Mouse (Mus musculus): ENCODE measurements around the gene Olfr826.
"Not testable (repeated sequence)": the region's sequence is repeated elsewhere in the genome, so short reads cannot be mapped to it uniquely, and the experiment has no call there.

Gene Olfr826

DNA sequence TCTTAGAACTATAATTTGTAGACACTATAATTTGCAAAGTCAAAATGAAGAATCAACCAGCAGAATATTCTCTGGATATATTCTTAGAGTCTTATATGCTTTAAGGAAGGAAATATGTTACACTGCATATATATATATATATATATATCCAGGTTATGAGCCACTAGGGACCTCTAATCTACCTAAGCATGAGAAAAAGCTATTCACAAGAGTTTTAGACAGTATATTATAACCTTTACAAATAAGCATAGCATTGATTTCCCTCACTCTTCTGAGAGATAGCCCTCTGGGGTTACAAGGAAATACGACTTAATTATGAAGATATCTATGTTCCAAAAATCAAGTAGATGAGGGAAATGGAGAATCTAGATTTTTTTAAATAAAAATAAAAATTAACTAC, at the start of gene Olfr826:
Gene Olfr826 (minus strand): TSS at position 101 of the 400 bp plus-strand sequence.
- in situ Hi-C loops (cut with MboI, MseI), result no loop called here

DNA sequence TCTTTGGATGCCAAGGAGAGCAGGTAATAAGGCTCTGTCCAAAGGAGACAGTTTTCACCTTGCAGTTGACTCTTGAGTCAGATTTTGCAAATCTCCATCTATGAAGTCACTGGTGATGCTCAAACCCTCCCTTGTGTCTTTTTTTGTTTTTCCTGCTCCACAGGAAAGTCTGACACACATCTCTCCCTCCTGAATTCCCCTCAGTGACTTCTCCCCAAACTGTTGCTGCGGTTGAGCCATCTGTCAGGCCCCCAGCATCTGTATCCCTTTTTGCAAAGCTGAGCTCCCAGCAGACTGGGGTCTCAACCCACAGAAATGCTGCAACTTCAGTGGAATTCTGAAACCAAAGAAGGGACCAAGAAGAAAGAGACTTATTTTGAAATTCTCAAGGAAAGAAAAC, 48.1 kb upstream of the Olfr826 start:
- in situ Hi-C loops (cut with MboI, MseI), result loop anchor here (5.0 kb wide), 1 partner anchor 65 kb away; no protein-coding TSS in a partner anchor

DNA sequence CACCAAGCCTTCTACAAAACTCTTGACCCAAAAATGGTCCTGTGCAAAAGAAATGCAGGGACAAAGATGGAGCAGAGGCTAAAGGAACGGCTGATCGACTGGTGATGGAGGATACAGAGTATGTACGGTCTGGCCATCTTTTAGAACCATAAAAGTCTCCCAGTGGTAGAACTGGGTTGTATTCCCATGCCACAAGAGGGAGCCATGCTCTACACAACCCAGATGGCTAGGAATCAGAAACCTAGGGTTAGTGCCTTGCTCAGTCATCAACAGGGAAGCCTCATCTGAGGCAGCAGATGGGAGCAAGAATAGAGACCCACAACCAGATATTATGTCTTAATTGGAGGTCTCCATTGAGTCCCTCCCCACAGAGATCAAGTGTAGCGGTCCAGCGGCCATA, 45.6 kb upstream of the Olfr826 start:
- in situ Hi-C loops (cut with MboI, MseI), result no loop called here

DNA sequence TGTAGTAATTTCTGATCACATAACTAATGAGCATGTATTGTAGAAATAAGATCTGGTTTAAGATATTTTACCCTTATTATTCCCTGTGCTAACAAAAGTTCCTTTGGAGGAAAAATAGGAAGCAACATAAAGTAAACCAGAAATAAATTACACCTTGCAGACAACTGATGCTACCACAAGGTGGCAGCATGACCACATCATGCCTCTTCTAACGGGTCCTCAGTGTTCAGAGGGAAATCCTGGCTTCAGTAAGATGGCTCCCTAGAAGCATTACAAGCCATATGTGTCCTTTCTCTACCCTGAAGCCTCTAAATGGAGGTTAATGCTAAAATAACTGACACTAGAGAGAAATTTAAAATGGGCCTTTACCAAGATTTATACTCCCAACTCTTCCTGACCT, 44.3 kb upstream of the Olfr826 start:
- in situ Hi-C loops (cut with MboI, MseI), result no loop called here

DNA sequence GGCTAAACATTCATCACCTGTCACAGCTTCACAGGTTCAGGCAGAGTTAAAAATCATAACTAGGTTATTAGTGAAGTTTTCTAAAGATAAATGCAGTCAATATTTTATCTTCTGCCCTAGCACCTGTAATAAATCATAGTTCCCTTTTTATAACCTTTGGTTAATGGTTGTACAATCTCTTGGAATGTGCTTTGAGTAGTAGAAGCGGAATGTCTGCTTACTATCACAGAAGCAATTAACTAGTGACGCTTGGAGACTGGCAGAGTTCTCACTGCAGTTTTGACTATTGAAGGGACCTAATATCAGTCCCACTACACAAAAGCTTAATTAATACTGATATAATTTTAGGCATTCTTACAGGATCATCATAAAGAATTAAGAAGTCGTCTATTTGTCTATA, 41.0 kb upstream of the Olfr826 start:
- in situ Hi-C loops (cut with MboI, MseI), result no loop called here

DNA sequence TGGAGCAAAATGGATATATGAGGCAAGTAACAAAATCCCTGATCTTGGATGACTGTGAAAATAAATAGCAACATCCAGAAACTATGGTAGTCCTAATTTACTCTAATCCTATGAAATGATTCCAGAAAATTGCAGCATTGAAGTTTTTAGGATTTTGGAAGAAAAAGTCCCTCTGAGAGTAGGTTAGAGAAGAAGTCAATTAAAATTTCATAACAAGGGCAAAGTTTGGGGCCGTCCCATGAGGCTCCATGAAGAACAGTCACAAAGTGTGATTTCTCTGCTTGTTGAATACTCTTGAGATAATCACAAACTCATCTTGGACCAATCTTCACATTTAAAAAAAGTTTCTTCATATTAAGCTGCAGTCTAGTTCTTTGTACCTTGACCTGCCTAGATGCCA, 30.3 kb upstream of the Olfr826 start, which contains the start of gene Olfr827:
Gene Olfr827 (minus strand): TSS at position 101 of the 400 bp plus-strand sequence.
- in situ Hi-C loops (cut with MboI, MseI), result no loop called here

DNA sequence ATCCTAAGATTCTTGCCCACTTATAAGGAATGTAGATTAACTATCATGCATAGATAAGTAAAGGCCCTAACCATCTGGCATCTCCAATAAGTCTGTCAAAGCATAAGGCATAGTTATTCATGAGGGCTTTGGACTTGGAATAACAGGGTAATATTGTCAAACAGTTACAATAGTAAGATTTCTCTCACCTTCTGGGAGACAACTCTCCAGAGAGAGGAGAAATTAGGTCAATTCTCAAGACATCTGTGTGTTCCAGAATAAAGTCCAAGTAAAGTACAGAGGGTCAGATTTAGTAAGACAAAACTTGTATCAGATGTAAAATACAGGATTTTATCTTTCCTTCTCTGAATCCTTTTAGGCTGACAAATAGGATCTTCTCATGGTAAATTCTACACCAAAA, 17.3 kb downstream of the Olfr826 start, which contains the start of gene Olfr825:
Gene Olfr825 (minus strand): TSS at position 101 of the 400 bp plus-strand sequence.
- in situ Hi-C loops (cut with MboI, MseI), result no loop called here

DNA sequence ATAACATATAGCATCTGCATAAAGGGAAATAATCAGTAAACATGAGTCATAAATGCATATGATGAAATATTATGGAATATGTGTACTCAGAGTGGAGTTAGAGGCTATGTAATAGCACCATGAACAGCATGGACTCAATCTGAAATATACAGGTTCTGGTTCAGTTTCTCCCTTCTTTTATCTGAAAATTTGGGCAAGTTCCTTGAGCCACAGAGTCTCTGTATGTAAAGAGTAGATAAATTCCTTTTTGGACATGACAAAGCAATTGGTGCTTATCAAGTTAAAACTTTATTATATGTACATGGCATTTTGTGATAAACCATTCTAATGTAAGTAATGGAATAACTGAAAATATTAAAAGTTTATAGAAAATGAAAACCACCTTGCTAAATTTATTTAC, 18.8 kb downstream of the Olfr826 start:
- in situ Hi-C loops (cut with MboI, MseI), result no loop called here

DNA sequence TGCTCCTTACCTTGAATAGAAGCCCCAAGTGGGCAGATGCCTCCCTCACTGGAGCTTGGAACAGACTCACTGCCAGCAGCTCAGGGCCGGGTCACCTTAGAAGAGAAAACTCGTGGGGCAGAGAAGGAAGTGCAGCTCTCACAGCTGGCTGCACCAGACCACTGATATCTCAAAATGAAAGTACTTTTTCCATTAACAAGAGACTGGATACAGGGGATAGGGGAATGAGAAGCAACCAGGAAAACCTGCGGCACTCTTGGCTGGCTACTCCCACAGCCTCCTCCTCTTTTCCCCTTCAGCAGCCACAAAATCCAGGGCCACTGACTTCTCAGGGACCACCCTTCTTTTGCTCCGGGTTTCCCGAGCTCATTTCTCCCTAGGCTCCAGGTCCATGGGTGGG, 39.9 kb downstream of the Olfr826 start:
- in situ Hi-C loops (cut with MboI, MseI), result no loop called here

DNA sequence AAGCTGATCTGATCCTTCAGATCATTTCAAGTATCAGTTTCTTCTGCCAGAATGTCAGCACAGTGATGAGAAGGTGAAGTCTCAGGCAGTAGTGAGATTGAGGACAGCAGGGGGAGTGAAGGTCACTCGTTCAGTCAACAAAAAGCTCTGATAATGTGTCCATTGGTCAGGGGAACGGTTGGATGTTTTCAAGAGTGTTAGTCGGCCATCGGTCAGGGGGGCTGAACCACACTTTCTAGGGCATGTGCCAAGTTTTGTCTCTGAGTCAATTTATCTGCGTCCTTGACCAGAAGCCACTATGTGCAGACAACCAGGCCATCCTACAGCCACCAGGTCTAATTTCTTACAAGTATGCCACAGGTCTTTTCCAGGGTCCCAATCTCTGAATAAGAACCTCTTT, 41.5 kb downstream of the Olfr826 start:
- in situ Hi-C loops (cut with MboI, MseI), result not testable (repeated sequence)

DNA sequence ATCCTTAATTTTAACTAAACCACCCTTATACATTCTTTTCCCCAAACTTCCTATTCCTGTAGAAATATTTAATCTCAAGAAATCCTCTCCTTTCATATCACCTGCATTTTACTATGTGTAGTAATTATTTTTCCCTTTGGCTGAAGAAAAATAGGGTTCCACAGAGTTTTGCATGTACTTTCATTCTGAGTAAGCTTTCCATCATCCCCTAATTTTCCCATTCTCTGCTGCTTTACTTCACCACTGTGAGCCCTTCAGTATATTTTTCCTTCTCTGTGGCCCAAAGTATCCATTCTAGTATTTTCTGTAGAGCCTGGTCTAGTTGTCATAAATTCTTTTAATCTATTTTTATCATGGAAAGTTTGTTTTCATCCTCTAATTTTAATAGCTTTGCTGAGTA, 49.2 kb downstream of the Olfr826 start:
- in situ Hi-C loops (cut with MboI, MseI), result no loop called here

DNA sequence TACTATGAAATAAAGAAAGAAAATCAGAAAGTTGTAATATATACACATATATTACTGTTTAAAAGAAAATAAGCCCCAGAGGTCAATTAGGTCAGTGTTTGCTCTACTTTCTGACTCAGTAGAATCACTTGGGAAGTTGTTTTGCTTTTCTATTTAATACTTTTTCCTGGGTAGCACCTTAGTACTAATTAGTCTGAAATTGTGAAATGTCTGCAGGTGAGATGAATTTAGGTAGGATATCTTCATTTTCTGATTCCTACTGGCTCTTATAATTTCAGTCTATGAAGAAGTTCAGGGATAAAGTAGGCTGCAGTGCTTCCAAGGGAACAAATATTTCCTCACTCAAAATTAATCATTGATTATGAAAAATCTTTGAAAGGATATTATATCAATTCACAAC, 54.1 kb downstream of the Olfr826 start, which contains the start of gene Olfr824:
Gene Olfr824 (minus strand): TSS at position 101 of the 400 bp plus-strand sequence.
- in situ Hi-C loops (cut with MboI, MseI), result not testable (repeated sequence)

All from T-helper 2 cell (primary cell).